Mouse (Mus musculus) liver, postnatal 0 days (tissue): ENCODE results near the gene Smo.

Experiments used
- CTCF ChIP-seq: sonication (generic); IDR thresholded peaks from 2 replicates; pipeline ENCODE4 v1.5.1; 2016; ENCODE audit warnings: antibody characterized with exemption, low read depth
- EP300 ChIP-seq: IDR thresholded peaks from 2 replicates; pipeline ENCODE4 v1.6.1; 2016; ENCODE audit warnings: antibody characterized with exemption, low read depth, mild to moderate bottlenecking

DNA sequence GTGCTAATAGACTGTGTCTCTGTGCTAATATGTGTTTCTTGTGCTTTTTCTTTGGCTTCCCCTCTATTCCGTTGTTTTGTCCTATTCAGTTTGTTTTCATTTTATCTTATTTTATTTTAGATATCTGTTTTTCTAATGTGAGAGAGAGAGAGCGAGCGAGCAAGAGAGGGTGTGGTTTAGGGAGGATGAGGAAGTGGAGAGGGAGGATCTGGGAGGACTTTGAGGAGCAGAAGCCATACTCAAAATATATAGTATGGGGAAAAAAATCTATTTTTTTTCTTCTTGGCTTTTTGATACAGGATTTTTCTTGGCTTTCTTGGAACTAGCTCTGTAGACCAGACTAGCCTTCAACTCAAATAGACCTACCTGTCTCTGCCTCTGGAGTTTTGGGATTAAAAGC lies 7.3 kb upstream of the Smo start:
- TF ChIP-seq CTCF, result no peak
- TF ChIP-seq EP300, result no peak
